Mouse (Mus musculus) Muller cell, postnatal 12 days (primary cell): ENCODE measurements around the gene Epha4.

Experiments
- DNase-seq: peaks from one replicate; pipeline ENCODE4 v3.0.0-alpha.2; 2015; ENCODE audit errors: inconsistent ontology term

Gene Epha4

DNA sequence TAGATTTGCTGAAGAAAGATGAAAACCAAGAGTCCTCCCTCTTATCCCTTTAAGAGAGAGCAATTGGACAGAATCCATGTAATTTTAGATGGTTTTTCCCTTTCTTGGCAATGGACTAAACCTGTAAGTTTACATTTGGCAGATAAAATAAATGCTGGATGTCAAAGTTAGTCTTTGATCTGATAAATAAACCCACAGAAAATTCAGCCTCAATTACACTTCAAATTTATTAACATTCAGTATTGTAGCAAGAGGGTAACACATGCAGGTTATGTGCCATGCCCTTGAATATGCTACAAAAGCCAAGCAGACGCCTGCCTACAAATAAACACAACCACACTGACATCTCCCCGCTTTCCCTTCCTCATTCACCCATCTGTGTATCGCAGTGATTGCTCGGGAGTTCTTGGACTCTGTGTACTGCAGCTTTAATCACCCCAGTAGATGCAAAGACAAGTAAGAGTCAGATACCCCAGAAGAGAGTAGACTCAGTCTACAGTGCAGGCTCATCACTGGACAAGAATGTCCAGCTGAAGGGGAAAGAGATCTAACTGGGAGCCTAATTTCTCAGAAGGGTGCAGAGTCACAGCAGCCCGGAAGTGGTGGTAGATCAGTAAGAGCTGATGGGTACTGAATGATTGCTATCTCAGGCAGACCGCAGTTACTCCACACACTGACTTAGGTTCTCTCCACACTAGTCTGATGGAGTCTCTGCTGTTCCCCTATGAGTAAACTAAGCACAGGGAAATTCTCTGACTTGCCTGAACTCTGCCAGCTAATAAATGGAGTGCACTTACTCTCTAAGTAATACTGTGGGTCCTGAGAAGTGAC, 29.9 kb downstream of the Epha4 start:
- no peak for DNase-seq

DNA sequence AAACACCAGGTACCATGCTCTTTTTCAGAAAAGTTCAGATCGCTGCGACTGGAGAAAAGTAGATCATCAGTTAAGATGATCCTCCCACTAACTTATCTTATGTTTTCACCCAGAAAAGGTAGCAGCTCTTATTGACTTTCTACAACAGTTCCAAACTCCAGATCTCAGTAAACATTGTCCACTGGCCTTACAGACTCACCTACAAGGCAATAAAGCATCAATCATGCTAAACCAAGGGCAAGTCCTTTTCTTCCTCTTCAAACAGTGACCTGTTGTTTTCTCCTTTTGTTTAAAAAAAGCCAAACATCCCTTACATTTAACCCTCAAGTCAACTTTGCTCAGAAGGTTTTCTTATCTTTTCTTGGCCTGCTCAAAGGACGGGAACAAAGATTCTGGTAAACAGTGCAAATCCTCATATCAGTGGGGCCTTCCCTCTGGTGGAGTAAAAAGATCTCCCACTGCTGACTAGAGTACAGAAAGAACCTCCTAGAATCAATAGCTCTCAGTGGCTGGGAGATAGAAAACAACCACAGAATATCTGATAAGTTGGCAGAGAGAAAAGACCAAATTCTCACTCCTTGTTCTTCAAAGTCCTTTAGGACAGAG, 39.0 kb downstream of the Epha4 start:
- no peak for DNase-seq

DNA sequence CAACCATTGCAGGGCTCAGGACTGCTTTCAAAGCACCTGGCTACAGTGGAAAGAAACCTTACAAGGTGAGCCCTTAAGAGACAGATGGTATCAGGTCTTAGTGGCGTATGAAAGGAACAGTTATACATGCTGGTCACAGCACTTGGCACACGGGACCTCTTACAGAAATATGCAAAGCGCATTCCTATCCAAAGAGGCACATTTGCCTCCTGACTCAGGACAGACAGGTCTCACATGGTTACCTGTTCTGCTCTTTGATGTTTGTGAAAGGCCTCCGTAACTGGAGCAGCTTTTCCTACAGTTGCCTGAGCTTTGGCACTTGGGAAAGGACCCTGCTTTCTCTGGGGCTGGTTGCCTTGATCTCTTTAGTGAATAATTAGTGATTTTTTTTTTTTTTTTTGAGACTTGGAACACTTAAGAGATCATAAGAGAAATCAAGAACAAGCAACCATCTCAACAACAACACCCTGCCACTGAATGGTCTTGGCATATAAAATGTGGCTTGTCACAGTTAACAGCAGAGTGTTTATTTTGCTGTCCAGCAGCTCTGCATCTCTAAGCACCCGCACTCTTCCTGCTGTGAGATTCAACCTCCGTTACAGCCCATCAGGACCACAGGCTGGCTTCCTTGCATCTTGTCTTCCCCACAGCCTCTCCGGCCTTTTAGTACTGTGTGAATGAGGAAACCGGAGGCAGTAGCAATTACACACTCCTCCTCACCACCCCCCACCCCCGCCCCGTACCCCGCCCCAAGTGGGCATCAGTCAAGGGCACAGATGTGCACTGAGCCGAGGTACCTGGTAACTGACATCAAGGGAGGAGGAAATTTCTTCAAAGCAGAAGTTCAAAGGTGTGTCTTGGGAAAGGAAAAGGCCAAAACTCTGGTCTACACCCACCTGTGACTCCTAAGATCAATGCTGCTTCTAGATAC, 41.2 kb downstream of the Epha4 start:
- DNase-seq, result no peak

DNA sequence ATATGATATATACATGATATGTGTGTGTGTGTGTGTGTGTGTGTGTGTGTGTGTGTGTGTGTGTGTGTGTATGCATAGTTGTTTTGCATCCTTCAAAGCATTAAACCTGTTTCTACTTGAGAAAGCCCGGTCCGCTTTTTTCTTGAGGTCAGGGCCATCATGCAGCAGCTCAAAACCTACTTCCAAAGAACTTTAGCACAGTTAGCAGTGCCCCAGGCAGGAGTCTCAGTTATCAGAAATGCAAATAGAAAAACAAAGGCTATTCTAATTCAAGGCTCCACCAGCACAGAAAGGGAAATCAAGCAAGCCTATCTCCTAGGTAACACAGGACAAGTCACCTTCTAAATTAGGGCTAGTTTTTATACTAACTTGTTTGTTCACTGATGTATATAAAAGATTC, 42.3 kb downstream of the Epha4 start:
- no peak for DNase-seq

DNA sequence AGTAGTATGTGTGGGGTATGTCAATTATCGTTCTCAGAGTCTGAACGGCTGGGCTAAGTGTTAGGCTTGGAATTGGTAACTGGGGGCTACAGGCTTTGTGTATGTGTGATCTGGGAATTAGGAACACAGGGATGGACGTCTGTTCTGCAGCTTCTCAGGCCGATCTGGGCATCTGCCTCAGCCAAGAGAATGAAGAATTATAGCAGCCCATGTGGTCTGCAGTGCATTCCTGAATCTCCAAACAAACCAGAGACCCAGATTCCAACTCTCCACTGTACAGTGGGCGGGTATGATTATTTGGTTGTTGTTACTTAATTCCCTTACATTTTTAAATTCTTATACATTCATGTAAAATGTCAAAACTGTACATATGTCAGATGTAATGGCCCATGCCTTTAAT, 43.4 kb downstream of the Epha4 start:
- no peak for DNase-seq

DNA sequence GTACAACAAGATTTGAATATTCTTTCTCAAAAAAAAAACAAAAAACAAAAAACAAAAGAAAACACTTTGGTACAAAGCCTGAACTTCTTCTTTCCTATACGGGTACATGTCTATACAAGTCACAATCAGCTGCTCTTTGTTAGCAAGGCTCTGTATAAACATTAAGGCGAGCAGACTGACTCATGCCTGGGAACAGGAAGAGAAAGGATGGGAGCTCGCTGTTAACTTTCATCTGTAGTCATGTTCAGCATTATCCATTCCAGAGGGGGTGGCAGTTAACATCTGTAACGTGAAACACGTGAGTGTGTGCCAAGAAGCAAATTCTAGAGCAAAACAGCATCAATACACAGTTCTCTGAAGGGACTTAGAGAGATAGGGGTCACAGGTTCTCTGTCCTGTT, 43.9 kb downstream of the Epha4 start:
- no peak for DNase-seq

DNA sequence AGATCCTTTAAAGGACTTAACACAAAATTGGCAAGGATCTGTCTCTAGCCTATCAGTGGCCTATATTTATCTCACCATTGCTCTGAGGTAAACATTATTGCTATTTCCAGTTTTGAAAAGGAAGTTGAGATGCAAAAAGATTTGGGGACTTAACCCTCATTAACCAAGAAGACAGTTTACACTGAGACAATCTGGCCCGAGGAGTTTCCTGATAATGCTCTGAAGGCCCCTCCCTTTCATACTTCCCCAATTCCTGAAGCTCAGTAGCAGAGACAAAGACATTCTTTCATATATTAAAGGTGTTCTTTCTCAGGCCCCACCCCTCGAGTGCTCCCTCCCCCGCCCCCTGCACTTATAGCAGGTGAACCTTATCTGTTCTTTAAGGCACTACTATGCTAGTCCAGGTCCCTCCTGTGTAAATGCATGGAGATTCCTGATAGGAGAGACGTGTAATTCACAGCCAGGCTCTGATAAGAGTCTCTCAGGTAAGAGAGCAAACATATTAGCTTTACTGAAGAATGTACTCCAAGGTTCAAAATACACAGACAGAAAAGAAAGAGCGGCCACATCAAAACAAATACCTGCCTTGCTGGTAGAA, 46.1 kb downstream of the Epha4 start:
- DNase-seq, result no peak

DNA sequence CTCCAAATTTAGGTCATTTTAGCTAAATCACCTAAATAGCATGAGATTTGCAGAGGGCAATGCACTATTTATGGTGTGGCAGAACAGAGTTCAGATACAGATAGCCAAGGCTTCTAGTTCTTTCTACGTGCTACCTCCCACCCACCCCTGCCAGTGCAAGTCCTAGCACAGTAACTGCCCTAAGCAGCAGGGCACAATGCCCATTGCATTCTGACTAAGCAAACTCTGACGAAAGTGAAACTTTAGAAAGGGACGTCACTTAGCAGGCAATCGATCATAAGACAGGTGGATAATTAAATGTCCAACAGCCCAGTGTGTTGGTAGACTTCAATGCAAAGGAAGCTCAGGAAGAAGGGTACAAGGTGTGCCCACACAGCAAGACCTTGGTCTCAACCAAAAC, 49.4 kb downstream of the Epha4 start:
- DNase-seq, result no peak

DNA sequence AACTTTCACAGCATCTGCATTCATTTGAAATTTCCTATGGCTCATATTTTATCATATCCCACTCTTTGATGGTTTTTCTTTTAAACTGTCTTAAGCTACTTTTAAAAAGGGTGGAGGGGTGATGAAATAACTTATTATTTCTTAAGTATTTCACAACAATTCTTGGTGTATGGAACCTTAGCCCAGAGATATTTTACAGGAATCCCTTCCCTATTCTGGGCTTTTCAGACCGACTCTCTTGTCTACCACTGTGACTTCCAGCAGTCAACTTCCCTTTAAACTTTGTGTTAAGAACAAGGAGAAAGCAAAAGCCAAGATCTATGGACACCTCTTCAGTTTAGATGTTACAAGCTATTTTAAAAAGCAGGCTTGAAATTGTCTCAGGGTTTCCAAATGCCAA, 50.8 kb downstream of the Epha4 start:
- DNase-seq, result no peak

DNA sequence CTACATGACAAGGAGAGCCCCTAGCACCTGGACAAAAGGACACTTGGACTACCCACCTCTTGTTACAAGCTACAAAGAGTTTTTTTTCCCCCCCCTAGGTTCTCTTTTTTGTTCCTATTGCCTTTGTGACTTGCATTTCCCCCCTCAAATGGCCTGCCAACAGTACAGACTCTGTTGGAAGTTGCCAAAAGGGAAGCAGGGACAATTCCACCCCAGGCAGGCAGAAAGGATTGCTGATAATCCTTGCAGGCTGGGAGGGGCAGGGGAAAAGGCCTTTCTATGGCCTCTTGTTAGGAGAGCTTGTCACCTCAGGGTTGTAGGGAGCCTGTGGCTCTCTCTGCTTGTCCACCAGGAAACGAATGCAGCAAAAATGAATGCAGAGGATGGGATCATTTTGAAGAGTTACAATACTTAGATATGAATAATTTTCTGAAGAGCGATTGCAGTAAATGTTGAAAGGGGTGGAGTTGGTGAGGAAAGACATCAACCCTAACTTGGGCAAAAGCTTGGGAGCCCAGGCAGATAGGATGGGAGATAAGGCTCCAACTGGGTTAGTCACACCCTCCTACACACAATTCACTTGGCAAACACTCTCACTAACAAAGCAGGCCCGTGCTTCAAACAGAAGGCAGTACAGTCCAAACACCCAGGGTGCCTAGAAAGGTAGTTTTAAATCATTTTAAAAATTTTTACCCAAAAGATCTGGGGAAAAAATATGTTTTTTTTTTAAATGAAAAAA, 52.8 kb downstream of the Epha4 start:
- no peak for DNase-seq

DNA sequence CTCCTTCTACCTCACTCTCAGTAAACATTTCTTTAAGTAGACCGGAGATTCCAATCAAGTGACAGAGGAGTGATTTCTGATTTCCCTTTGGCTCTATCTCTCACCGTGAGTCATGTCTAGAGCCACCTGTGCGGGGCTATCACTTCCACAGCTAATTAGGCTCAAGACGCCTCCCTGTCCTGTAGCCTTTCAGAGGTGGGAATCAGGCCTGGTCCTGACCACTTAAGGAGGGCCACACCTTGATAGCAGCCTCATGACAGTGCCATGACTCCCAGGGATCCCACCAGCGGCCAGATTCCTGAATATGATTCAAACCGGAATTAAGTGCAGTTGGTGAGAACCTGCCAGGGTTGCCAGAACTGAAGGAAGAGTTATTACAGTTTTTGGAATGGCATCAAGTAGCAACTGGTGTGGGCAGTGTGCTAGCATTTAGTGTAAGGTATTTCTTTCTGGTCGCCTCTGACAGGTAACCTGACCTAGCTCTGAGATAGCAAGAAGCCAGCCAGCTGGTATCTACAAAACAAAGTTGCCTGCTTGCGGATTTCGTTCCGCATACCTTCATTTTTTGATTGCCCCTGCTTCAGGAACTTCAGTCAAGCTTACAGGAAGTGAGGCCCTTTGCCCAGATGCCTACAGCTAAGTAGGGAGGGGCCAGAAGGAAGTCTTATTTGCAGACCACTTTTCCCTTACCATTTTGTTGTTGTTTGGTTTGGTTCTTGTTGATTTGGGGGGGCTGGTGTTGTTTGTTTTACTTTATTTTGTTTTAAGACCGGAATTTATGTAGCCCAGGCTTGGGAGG, 53.9 kb downstream of the Epha4 start:
- DNase-seq, result no peak

DNA sequence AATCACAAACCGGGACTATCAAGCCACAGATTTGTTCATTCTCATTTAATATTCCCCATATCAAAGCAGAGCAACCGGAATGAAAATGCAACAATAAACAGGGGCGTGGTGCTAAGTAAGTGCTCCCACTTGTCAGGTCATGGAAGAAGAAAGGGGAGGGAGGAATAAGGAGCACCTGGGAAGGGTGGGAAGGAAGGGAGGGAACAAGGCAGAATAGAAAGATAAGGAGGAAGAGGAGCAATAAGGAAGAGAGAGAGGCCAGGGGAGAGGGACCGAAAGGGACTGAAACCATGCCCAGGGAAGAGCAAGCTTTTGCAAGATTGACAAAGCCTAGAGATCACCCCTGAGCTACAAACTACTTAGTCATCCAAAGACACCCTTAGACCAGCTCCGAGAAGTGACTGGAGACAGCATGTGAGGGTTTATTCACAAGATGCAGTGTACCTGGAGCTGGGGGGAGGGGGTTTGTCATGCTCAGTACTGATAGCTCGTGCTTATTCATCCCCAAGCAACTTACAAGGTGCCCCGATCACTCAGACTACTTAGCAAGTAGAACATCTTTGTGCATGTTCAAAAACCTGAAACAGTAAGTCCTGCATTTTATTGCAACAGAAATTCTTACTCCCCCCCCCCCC, 56.0 kb downstream of the Epha4 start:
- DNase-seq, result no peak

DNA sequence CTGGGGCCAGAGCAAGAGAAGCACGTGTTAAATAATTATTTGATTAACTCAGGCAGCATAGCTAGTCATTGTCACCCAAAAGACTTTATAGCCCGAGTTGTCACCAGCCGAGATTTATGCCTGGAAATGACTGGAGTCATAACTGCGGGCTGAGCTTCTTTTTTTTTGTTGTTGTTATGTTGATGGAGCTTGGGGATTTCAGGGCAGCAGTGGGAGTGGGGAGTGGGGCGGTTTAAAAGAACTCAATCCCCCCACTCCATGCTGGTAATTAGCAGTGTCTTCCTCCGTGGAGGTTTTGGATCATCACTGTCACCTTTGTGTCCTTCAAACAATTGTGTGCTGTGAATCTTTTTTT, 57.5 kb downstream of the Epha4 start:
- DNase-seq, result no peak

DNA sequence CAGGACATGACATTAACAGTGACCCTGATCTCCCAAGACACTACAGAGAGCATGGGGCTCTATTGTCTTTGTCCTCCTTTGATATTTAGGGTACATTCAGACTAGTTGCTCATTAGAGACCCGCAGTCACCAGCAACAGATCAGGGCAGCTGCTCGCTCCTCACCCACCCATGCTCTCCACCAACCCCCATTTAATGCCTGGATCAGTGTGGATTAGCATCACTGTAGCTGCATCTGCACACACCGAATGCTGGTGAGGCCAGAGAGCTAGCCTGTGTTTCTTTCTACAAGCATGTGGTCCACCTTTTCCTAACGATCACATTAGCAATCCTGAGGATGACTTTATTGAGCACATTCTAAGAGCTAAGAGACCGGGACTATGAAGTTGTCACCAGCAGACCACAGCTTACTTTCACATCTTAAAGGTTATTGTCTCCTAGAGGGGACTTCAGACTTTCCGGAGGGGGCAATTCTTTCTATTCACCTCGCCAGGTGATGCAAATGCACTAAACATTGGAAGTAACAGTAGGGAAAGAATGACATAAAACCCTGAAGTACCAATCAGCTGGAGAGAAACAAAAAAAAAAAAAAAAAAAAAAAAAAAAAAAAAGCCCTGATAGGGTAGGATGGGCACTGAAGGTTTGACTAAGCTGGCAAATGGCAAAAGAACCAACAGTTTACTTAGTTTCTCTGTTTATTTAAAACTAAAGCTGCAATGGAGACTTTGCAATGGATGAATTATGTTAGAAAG, 58.0 kb downstream of the Epha4 start:
- no peak for DNase-seq

DNA sequence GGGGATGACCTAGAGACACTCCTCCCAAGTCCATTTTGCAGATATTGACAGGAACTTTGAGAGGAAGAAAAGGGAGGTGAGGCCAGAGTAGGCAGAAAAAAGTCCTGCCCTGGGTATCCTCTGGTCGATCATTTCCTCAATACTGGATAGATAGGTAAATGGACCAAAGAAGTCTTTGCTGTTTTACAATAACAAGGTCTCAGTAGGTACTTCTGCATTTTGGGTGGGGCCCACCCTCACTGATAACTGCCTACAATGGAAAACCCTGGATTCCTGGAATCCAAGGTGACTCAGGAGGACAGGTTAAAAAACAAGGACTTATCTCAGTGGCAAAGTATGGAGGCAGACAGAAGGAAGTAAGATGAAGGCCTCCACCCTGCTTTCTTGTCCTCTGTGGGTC, 61.1 kb downstream of the Epha4 start:
- DNase-seq, result no peak

DNA sequence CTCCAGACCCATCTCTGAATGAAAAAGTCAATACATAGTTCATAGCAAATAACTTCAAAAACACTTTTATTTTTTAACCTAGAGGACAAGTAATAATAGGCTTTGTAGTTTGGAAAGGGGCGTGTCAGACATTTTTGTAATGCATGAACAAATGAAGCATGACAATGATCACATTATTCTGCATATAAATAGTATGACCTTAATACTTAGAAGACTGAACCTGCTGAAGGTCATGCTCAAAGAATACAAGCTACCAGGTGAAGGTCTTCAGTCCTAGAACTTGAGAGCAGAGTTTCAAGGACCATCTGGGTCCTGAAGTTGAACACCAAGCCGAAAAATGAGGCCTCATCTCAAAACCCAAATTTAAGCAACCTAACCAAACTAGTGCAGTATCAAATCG, 62.2 kb downstream of the Epha4 start:
- DNase-seq, result no peak

DNA sequence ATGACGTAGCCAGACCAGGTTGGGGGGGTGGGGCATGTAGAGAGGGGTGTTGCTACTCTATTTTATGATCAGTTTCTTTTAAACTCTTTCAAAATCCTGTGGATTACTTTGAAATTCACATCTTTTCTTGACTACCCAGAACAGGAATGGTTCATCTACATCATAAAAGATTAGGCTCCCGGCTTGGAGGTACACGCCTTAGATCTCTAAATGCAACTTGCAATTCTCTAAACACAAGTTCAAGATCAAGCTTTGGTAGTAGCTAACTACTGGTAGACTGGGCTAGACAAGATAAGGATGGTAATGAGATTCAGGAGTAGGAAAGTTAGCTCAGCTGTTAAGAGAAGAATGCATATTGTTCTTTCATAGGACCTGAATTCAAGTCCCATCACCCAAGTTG, 63.3 kb downstream of the Epha4 start:
- DNase-seq, result no peak

DNA sequence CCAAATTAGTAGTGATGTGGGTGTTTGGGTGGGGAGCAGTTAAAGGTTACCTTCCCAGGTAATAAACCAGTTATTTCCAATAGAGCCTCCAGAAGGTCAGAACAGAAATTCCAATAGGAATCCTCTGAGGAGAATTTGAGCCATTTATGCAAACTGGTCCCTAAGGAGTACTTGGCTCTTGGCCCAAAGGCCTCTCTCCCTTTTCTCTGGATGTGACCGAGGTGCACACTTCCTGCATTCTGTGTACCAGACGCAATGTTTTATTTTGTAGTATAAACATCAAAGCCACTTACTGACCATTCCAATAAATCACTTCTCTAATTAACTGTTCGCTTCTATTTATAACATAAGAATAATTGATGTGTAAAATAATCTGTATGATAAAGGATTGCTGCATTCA, 64.7 kb downstream of the Epha4 start:
- no peak for DNase-seq

DNA sequence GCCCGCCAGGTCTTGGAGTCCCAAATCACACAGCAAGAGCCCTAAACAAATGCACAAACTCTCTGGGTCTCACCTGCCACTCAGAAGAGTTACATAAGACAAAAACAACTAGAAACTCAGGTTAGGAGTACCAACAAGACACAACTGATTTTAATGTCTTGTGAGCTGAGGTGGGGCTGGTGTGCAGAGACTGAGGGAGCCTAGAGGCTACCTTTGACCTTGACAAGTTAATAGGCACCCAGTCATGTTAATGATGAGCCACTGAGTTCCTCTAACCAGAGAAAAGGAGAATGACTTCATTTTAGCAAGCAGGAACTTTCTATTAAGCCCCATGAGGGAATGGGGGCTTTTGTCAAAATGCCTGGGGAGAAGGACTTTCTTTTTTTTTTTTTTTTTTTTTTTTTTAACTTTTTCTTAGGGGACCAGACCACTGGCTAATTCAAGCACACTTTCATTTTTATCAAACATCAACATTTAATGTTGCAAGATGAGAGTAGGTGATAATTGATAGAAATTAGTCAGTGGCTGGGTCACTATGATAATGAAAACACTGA, 67.8 kb downstream of the Epha4 start:
- DNase-seq, result no peak
